Mouse (Mus musculus) gastrocnemius, postnatal 10 days (tissue): ENCODE results near the gene Krt87. TPM values are rescaled to one million over a fixed set of nuclear protein-coding genes. Genes with fewer than 3 reads are reported as not detected.

Experiments used
- DNase-seq: peaks from one replicate; pipeline ENCODE4 v3.0.0; 2021; ENCODE audit warnings: mixed read lengths
- total RNA-seq, 2 experiments: library from RNA; stranded (reverse); gene quantifications; 2 replicates each; pipeline ENCODE4 v1.2.3; 2021

The Krt87 gene
- total RNA-seq, 2 experiments from 2014 or later: 0.11 to 0.12 TPM

GRCm38 (mm10) chr15:101418950-101419349, 19.7 kb downstream of the Krt87 start:
- no peak for DNase-seq

GRCm38 (mm10) chr15:101414807-101415565, 23.6 kb downstream of the Krt87 start:
- DNase-seq: no peak

- DNase-seq: no peak
These were observed 24.5 kb downstream of the Krt87 start for GRCm38 (mm10) chr15:101413916-101414635.

- no peak for DNase-seq
These were observed 26.4 kb downstream of the Krt87 start for GRCm38 (mm10) chr15:101412188-101412587.

- DNase-seq: no peak
These were observed 27.8 kb downstream of the Krt87 start, which contains the start of gene Krt7 for GRCm38 (mm10) chr15:101410775-101411174. Krt7 (plus strand) TSS chr15:101411043.

- no peak for DNase-seq
These were observed 40.3 kb downstream of the Krt87 start for GRCm38 (mm10) chr15:101398269-101398668.

- no peak for DNase-seq
These were observed 40.9 kb downstream of the Krt87 start for GRCm38 (mm10) chr15:101397683-101398082.

- no peak for DNase-seq
These were observed 41.7 kb downstream of the Krt87 start for GRCm38 (mm10) chr15:101396921-101397320.

- DNase-seq: no peak
These were observed 42.1 kb downstream of the Krt87 start for GRCm38 (mm10) chr15:101396466-101396865.

- DNase-seq: no peak
These were observed 43.7 kb downstream of the Krt87 start for GRCm38 (mm10) chr15:101394908-101395307.

GRCm38 (mm10) chr15:101392251-101392650, 46.4 kb downstream of the Krt87 start:
- DNase-seq: no peak

GRCm38 (mm10) chr15:101390203-101390602, 48.4 kb downstream of the Krt87 start:
- no peak for DNase-seq

- DNase-seq: no peak
These were observed 50.5 kb downstream of the Krt87 start for GRCm38 (mm10) chr15:101388034-101388541.

- no peak for DNase-seq
These were observed 51.4 kb downstream of the Krt87 start for GRCm38 (mm10) chr15:101387176-101387575.

GRCm38 (mm10) chr15:101385064-101385463, 53.5 kb downstream of the Krt87 start:
- DNase-seq: peak; percentile 51

GRCm38 (mm10) chr15:101384610-101385009, 54.0 kb downstream of the Krt87 start:
- no peak for DNase-seq

GRCm38 (mm10) chr15:101382811-101383210, 55.8 kb downstream of the Krt87 start:
- DNase-seq: peak; percentile 64

- DNase-seq: no peak
These were observed 56.8 kb downstream of the Krt87 start for GRCm38 (mm10) chr15:101381758-101382157.

Other genes starting within 250 kb of the Krt87 start
- 10 to 100 TPM in 1 of 2 experiments, 1 to 10 TPM in 1; 9.0 to 11.5 TPM for gene Grasp, start 214.6 kb downstream of the Krt87 start, total RNA-seq
- gene Nr4a1, start 184.5 kb downstream of the Krt87 start, total RNA-seq: 10 to 100 TPM; 22.5 to 23.1 TPM
- 10 to 100 TPM; 24.4 to 27.2 TPM for gene Atg101, start 154.5 kb downstream of the Krt87 start, total RNA-seq
- gene 6030408B16Rik, start 145.6 kb downstream of the Krt87 start, total RNA-seq: under 1 TPM; 0.54 to 0.77 TPM
- gene Krt80, start 68.6 kb downstream of the Krt87 start, total RNA-seq: 1 to 10 TPM in 1 of 2 experiments, under 1 TPM in 1; 0.66 to 1.4 TPM
- under 1 TPM in 1 of 2 experiments, not detected in 1; 0.45 TPM for gene Krt7, start 27.8 kb downstream of the Krt87 start, total RNA-seq
- not detected for gene Krt88, start 8.9 kb upstream of the Krt87 start, total RNA-seq
- not detected for gene Krt81, start 24.9 kb upstream of the Krt87 start, total RNA-seq
- gene Krt86, start 34.7 kb upstream of the Krt87 start, total RNA-seq: not detected
- under 1 TPM in 1 of 2 experiments, not detected in 1; 0.40 TPM for gene Krt83, start 52.7 kb upstream of the Krt87 start, total RNA-seq
- not detected for gene Gm49425, start 78.5 kb upstream of the Krt87 start, total RNA-seq
- gene Krt84, start 94.0 kb upstream of the Krt87 start, total RNA-seq: not detected
- gene Krt82, start 111.9 kb upstream of the Krt87 start, total RNA-seq: not detected
- not detected for gene Krt90, start 124.1 kb upstream of the Krt87 start, total RNA-seq
- not detected for gene Krt75, start 135.1 kb upstream of the Krt87 start, total RNA-seq
- gene Gm5414, start 189.4 kb upstream of the Krt87 start, total RNA-seq: not detected
- gene Gm5478, start 208.6 kb upstream of the Krt87 start, total RNA-seq: not detected
- not detected for gene Krt6b, start 241.5 kb upstream of the Krt87 start, total RNA-seq